Mouse (Mus musculus): ENCODE measurements around the gene Trim29.

Trim29 gene

GRCm38 (mm10) chr9:43310538-43310937 lies at the start of gene Trim29:
Trim29 (plus strand) TSS chr9:43310848.
- no peak for DNase-seq (ENCODE audit: low read depth)

GRCm38 (mm10) chr9:43261124-43261907 lies 49.3 kb upstream of the Trim29 start:
- DNase-seq (ENCODE audit: low read depth): no peak

GRCm38 (mm10) chr9:43261941-43262340 lies 48.7 kb upstream of the Trim29 start:
- no peak for DNase-seq (ENCODE audit: low read depth)

- no peak for DNase-seq (ENCODE audit: low read depth)
Observed at GRCm38 (mm10) chr9:43262390-43262789, 48.3 kb upstream of the Trim29 start.

- no peak for DNase-seq (ENCODE audit: low read depth)
Observed at GRCm38 (mm10) chr9:43262811-43263550, 47.7 kb upstream of the Trim29 start.

GRCm38 (mm10) chr9:43263946-43264451 lies 46.6 kb upstream of the Trim29 start:
- DNase-seq (ENCODE audit: low read depth): no peak

GRCm38 (mm10) chr9:43265194-43265593 lies 45.5 kb upstream of the Trim29 start:
- DNase-seq (ENCODE audit: low read depth): no peak

- DNase-seq (ENCODE audit: low read depth): peak; percentile 40
Observed at GRCm38 (mm10) chr9:43267357-43267756, 43.3 kb upstream of the Trim29 start.

GRCm38 (mm10) chr9:43269166-43269565 lies 41.5 kb upstream of the Trim29 start:
- DNase-seq (ENCODE audit: low read depth): no peak

GRCm38 (mm10) chr9:43270723-43271252 lies 39.9 kb upstream of the Trim29 start:
- DNase-seq (ENCODE audit: low read depth): no peak

- DNase-seq (ENCODE audit: low read depth): no peak
Observed at GRCm38 (mm10) chr9:43271761-43272518, 38.7 kb upstream of the Trim29 start.

- DNase-seq (ENCODE audit: low read depth): no peak
Observed at GRCm38 (mm10) chr9:43273735-43274134, 36.9 kb upstream of the Trim29 start.

- DNase-seq (ENCODE audit: low read depth): peak; percentile 60
Observed at GRCm38 (mm10) chr9:43284284-43284683, 26.4 kb upstream of the Trim29 start.

GRCm38 (mm10) chr9:43285281-43285680 lies 25.4 kb upstream of the Trim29 start:
- DNase-seq (ENCODE audit: low read depth): no peak

- DNase-seq (ENCODE audit: low read depth): no peak
Observed at GRCm38 (mm10) chr9:43286870-43287269, 23.8 kb upstream of the Trim29 start.

- DNase-seq (ENCODE audit: low read depth): no peak
Observed at GRCm38 (mm10) chr9:43293058-43293457, 17.6 kb upstream of the Trim29 start.

- DNase-seq (ENCODE audit: low read depth): no peak
Observed at GRCm38 (mm10) chr9:43300394-43300793, 10.3 kb upstream of the Trim29 start.

- no peak for DNase-seq (ENCODE audit: low read depth)
Observed at GRCm38 (mm10) chr9:43302989-43303388, 7.7 kb upstream of the Trim29 start.

GRCm38 (mm10) chr9:43305882-43306281 lies 4.8 kb upstream of the Trim29 start:
- DNase-seq (ENCODE audit: low read depth): no peak

GRCm38 (mm10) chr9:43309087-43309872 lies 1.4 kb upstream of the Trim29 start:
- no peak for DNase-seq (ENCODE audit: low read depth)

- no peak for DNase-seq (ENCODE audit: low read depth)
Observed at GRCm38 (mm10) chr9:43312190-43312589, 1.5 kb downstream of the Trim29 start.
